24 mouse cellular contexts compared by ENCODE assay signal in the genomic region with DNA sequence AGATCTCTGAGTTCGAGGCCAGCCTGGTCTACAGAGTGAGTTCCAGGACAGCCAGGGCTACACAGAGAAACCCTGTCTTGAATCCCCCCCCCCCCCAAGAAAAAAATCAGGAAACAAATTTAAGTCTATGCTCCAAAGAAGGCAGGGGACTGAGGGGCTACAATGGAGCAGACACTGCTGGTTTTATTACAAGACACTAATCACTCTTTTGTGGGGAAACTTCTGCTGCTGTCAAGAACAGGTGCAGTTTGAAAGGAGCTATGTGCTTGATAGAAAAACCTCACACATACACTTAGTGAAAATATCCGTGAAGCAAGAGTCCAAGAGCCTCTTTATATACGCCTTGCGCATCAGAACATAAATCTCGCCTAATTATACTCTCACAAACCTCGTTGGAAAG.
"Had no signal": no experiment of that assay in that cellular context is flagged by ENCODE, and none has a peak within 500 bp of the region (broad histone marks: within the 10 kb centered on the region; RNA-seq: fewer than 3 reads in every experiment).

No protein-coding gene starts in this region.

- H3K9ac ChIP-seq: heart, embryonic 12.5 days; hindbrain, embryonic 13.5 days; hindbrain, embryonic 15.5 days; kidney, embryonic 15.5 days; limb, embryonic 13.5 days; limb, embryonic 15.5 days had no signal

- H3K4me2 ChIP-seq: heart, embryonic 12.5 days; hindbrain, embryonic 13.5 days; hindbrain, embryonic 15.5 days; kidney, embryonic 15.5 days; limb, embryonic 13.5 days; limb, embryonic 15.5 days had no signal

- DNase-seq: gastrocnemius, adult 2 months; gastrocnemius, postnatal 10 days; gastrocnemius, postnatal 25 days; heart, adult 18-20 months; heart, postnatal 10 days; heart, postnatal 4 days; kidney, adult 11 months; kidney, adult 2 months; kidney, adult 9 months; kidney, postnatal 14 days; kidney, postnatal 36 days; layer of hippocampus, adult 9-11 months; layer of hippocampus, postnatal 36 days; left cerebral cortex, postnatal 4 days had no signal

- ATAC-seq: hindbrain, postnatal 0 days; intestine, embryonic 16.5 days had no signal

- H3K27ac ChIP-seq: gastrocnemius, adult 2 months; heart, embryonic 10.5 days; hindbrain, embryonic 13.5 days; hindbrain, embryonic 15.5 days; hindbrain, postnatal 0 days; kidney, embryonic 15.5 days; kidney, postnatal 0 days; limb, embryonic 13.5 days; limb, embryonic 15.5 days had no signal

- H3K4me3 ChIP-seq: gastrocnemius, adult 2 months; heart, embryonic 10.5 days; heart, embryonic 12.5 days; hindbrain, embryonic 13.5 days; hindbrain, embryonic 15.5 days; kidney, embryonic 15.5 days; limb, embryonic 13.5 days; limb, embryonic 15.5 days had no signal

- H3K4me1 ChIP-seq: heart, embryonic 10.5 days; heart, embryonic 12.5 days; kidney, embryonic 15.5 days; limb, embryonic 15.5 days had no signal

- H3K36me3 ChIP-seq: heart, embryonic 10.5 days; heart, embryonic 12.5 days; hindbrain, embryonic 13.5 days; hindbrain, embryonic 15.5 days; kidney, embryonic 15.5 days; limb, embryonic 13.5 days; limb, embryonic 15.5 days had no signal

- H3K27me3 ChIP-seq: heart, embryonic 12.5 days; hindbrain, embryonic 13.5 days; hindbrain, embryonic 15.5 days; kidney, embryonic 15.5 days; limb, embryonic 13.5 days; limb, embryonic 15.5 days had no signal

- H3K9me3 ChIP-seq: heart, embryonic 10.5 days; heart, embryonic 12.5 days; hindbrain, embryonic 13.5 days; hindbrain, embryonic 15.5 days; kidney, embryonic 15.5 days; limb, embryonic 13.5 days; limb, embryonic 15.5 days had no signal
